Mouse (Mus musculus): Measurements from ENCODE around the gene Fut8. TPM values are rescaled to one million over a fixed set of nuclear protein-coding genes. Genes with fewer than 3 reads are reported as not detected.

The Fut8 gene
- polyA plus RNA-seq, 1 experiment from 2014 or later, result 21.3 TPM

DNA sequence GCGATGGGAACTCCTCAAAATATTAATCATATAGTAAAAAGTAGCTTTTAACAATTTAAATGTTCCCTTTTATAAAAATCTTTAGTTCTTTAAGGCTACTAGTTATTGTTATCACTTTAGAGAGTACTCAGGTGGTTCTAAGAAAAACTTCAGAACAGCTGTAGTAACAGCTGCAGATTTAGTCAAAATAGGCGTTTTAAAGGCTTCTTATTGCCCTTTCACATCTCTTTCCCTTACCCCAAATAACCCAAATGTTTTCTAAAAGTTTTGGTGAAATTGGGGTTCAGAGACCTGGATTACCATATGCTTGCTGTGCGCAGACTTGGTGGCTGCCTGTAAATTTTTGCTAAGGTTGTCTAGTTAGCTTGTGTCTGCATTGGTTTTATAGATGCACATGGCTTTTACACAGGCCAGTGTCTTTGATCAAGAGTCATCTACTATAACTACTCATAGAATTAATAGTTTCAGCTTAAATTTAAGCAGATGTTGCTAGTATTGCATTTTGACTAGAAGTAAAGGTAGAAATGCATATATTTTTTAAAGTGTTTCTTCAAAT lies 68.9 kb downstream of the Fut8 start:
- Histone ChIP-seq H3K9me3 (replicated peaks) (no peaks in the 10 kb centered on the region), H3K27ac (ENCODE audit: poor library complexity, severe bottlenecking) (no peak overlapping the region), H3K36me3 (no peaks in the 10 kb centered on the region), H3K27me3 (replicated peaks) (no peaks in the 10 kb centered on the region), H3K9ac (no peak overlapping the region), H3K4me2 (no peak overlapping the region), H3K4me1 (replicated peaks) (peaks cover 3% of the 10 kb centered on the region), H3K4me3 (no peak overlapping the region)
- ATAC-seq (ENCODE audit: insufficient number of reproducible peaks, low FRiP score), result no peak
- WGBS, result 81% methylated on average over 3 of the region's 3 CpGs

DNA sequence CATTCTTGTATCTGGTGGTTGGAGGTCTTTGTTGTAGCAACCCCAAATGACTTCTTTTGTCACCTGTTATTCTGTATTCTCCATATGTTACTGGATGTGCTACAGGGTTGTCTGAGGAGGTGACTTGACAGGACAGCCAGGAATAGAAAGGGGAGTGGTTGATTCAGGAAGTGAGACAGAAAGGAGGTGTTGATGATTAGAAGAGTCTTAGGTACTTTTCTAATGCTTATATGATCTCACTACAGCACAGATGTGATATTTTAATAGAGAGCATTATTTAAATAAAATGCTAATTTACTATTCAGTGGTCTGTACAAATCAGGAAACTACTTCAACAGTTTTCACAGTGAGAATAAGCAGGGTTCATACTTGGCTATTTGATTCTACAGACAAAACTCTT lies 71.6 kb downstream of the Fut8 start:
- H3K9me3 ChIP-seq (replicated peaks), result no peaks in the 10 kb centered on the region
- H3K4me3 ChIP-seq, result no peak overlapping the region
- no peaks in the 10 kb centered on the region for H3K36me3 ChIP-seq
- H3K4me1 ChIP-seq (replicated peaks), result peaks cover 3% of the 10 kb centered on the region
- ATAC-seq (ENCODE audit: insufficient number of reproducible peaks, low FRiP score), result no peak
- H3K27ac ChIP-seq (ENCODE audit: poor library complexity, severe bottlenecking), result no peak overlapping the region
- no peak overlapping the region for H3K9ac ChIP-seq
- no peak overlapping the region for H3K4me2 ChIP-seq
- H3K27me3 ChIP-seq (replicated peaks), result no peaks in the 10 kb centered on the region

- Histone ChIP-seq H3K36me3 (no peaks in the 10 kb centered on the region), H3K4me1 (replicated peaks) (peaks cover 3% of the 10 kb centered on the region), H3K9ac (no peak overlapping the region), H3K27ac (ENCODE audit: poor library complexity, severe bottlenecking) (no peak overlapping the region), H3K4me2 (no peak overlapping the region), H3K9me3 (replicated peaks) (no peaks in the 10 kb centered on the region), H3K27me3 (replicated peaks) (no peaks in the 10 kb centered on the region), H3K4me3 (no peak overlapping the region)
- ATAC-seq (ENCODE audit: insufficient number of reproducible peaks, low FRiP score), result no peak
These were observed 75.6 kb downstream of the Fut8 start for GRCm38 (mm10) chr12:77313502-77313901.

GRCm38 (mm10) chr12:77324142-77324541 lies 86.2 kb downstream of the Fut8 start:
- WGBS, result 55% methylated on average over 3 of the region's 3 CpGs

GRCm38 (mm10) chr12:77346521-77346920 lies 108.6 kb downstream of the Fut8 start:
- H3K27me3 ChIP-seq (replicated peaks), result no peaks in the 10 kb centered on the region
- H3K9ac ChIP-seq, result no peak overlapping the region
- no peaks in the 10 kb centered on the region for H3K9me3 ChIP-seq (replicated peaks)
- H3K27ac ChIP-seq (ENCODE audit: poor library complexity, severe bottlenecking), result no peak overlapping the region
- H3K36me3 ChIP-seq, result no peaks in the 10 kb centered on the region
- no peak for ATAC-seq (ENCODE audit: insufficient number of reproducible peaks, low FRiP score)
- 70% methylated on average over 1 of the region's 1 CpGs for WGBS
- no peak overlapping the region for H3K4me2 ChIP-seq
- no peak overlapping the region for H3K4me3 ChIP-seq
- no peaks in the 10 kb centered on the region for H3K4me1 ChIP-seq (replicated peaks)

More at GRCm38 (mm10) chr12:77324142-77324541, 86.2 kb downstream of the Fut8 start:
- no peak overlapping the region for H3K4me3 ChIP-seq
- ATAC-seq (ENCODE audit: insufficient number of reproducible peaks, low FRiP score), result no peak
- H3K9ac ChIP-seq, result no peak overlapping the region
- H3K4me1 ChIP-seq (replicated peaks), result 0 out of 2 replicates have a peak, but pooled peaks cover 4% of the 10 kb centered on the region
- no peak overlapping the region for H3K27ac ChIP-seq (ENCODE audit: poor library complexity, severe bottlenecking)
- H3K27me3 ChIP-seq (replicated peaks), result no peaks in the 10 kb centered on the region
- H3K36me3 ChIP-seq, result no peaks in the 10 kb centered on the region
- no peaks in the 10 kb centered on the region for H3K9me3 ChIP-seq (replicated peaks)
- no peak overlapping the region for H3K4me2 ChIP-seq

- H3K9me3 ChIP-seq (replicated peaks), result no peaks in the 10 kb centered on the region
- H3K27me3 ChIP-seq (replicated peaks), result no peaks in the 10 kb centered on the region
- no peak for ATAC-seq (ENCODE audit: insufficient number of reproducible peaks, low FRiP score)
- no peak overlapping the region for H3K9ac ChIP-seq
- H3K4me1 ChIP-seq (replicated peaks), result no peaks in the 10 kb centered on the region
- H3K4me2 ChIP-seq, result no peak overlapping the region
- H3K4me3 ChIP-seq, result no peak overlapping the region
- H3K36me3 ChIP-seq, result no peaks in the 10 kb centered on the region
- H3K27ac ChIP-seq (ENCODE audit: poor library complexity, severe bottlenecking), result no peak overlapping the region
These were observed 111.6 kb downstream of the Fut8 start for GRCm38 (mm10) chr12:77349543-77349942.

- H3K4me3 ChIP-seq, result no peak overlapping the region
- ATAC-seq (ENCODE audit: insufficient number of reproducible peaks, low FRiP score), result no peak
- 91% methylated on average over 1 of the region's 1 CpGs for WGBS
These were observed 177.8 kb downstream of the Fut8 start for GRCm38 (mm10) chr12:77415720-77416119.

GRCm38 (mm10) chr12:77421667-77422393 lies 183.9 kb downstream of the Fut8 start:
- H3K4me1 ChIP-seq (replicated peaks), result peaks cover 1% of the 10 kb centered on the region
- H3K27me3 ChIP-seq (replicated peaks), result no peaks in the 10 kb centered on the region
- H3K9me3 ChIP-seq (replicated peaks), result no peaks in the 10 kb centered on the region
- no peak overlapping the region for H3K4me2 ChIP-seq
- no peak overlapping the region for H3K4me3 ChIP-seq
- 76% methylated on average over 6 of the region's 6 CpGs for WGBS
- no peaks in the 10 kb centered on the region for H3K36me3 ChIP-seq
- H3K27ac ChIP-seq (ENCODE audit: poor library complexity, severe bottlenecking), result no peak overlapping the region
- no peak overlapping the region for H3K9ac ChIP-seq
- no peak for ATAC-seq (ENCODE audit: insufficient number of reproducible peaks, low FRiP score)

More at GRCm38 (mm10) chr12:77415720-77416119, 177.8 kb downstream of the Fut8 start:
- Histone ChIP-seq H3K27me3 (replicated peaks) (no peaks in the 10 kb centered on the region), H3K9ac (no peak overlapping the region), H3K27ac (ENCODE audit: poor library complexity, severe bottlenecking) (no peak overlapping the region), H3K9me3 (replicated peaks) (no peaks in the 10 kb centered on the region), H3K4me2 (no peak overlapping the region), H3K4me1 (replicated peaks) (no peaks in the 10 kb centered on the region), H3K36me3 (no peaks in the 10 kb centered on the region)

DNA sequence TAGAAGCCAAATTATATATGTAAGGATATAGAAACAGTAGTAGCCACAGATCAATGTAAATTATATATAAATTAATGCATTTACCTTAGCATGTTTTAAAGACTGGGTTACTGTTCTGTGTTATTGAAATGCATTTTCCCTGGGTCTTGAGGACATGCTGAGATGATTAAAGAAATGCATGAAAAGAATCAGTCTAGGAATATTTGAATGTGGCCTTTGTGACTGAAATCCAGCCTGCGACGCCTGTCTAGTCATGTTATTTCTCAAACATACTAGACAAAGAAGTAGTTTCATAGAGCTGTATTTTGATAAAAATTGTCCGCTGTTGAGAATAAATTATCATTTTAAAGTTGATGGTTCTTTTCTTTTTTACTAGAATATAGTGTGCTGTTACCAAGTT lies 188.2 kb downstream of the Fut8 start:
- no peak for ATAC-seq (ENCODE audit: insufficient number of reproducible peaks, low FRiP score)
- Histone ChIP-seq H3K9me3 (replicated peaks) (no peaks in the 10 kb centered on the region), H3K36me3 (no peaks in the 10 kb centered on the region), H3K27me3 (replicated peaks) (no peaks in the 10 kb centered on the region), H3K4me3 (no peak overlapping the region), H3K4me2 (no peak overlapping the region), H3K27ac (ENCODE audit: poor library complexity, severe bottlenecking) (no peak overlapping the region), H3K9ac (no peak overlapping the region), H3K4me1 (replicated peaks) (peaks cover 6% of the 10 kb centered on the region)
- 79% methylated on average over 3 of the region's 3 CpGs for WGBS

DNA sequence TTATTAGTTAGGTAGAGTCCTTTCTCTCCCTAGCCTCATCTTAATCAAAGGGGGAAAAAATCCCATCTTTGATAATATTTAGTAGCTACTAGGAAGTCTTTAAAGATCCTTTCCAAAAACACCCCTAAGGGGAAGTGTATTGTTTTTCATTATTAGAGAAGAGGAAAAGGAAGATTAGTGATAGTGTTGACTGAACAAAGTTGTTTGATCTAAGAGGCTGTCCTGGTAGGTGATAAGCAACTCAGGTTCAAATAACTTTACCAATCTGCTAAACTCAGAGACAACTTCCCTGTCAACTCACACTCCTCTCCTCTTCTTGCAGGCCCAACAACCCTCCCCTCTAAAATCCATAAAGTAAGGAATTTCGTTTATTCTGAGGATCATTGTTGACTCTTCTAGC lies 190.2 kb downstream of the Fut8 start:
- H3K4me2 ChIP-seq, result no peak overlapping the region
- 48% methylated on average over 1 of the region's 1 CpGs for WGBS
- no peaks in the 10 kb centered on the region for H3K36me3 ChIP-seq
- peaks cover 6% of the 10 kb centered on the region for H3K4me1 ChIP-seq (replicated peaks)
- H3K27me3 ChIP-seq (replicated peaks), result no peaks in the 10 kb centered on the region
- H3K9me3 ChIP-seq (replicated peaks), result no peaks in the 10 kb centered on the region
- H3K9ac ChIP-seq, result no peak overlapping the region
- ATAC-seq (ENCODE audit: insufficient number of reproducible peaks, low FRiP score), result no peak
- no peak overlapping the region for H3K27ac ChIP-seq (ENCODE audit: poor library complexity, severe bottlenecking)
- H3K4me3 ChIP-seq, result no peak overlapping the region

- ATAC-seq (ENCODE audit: insufficient number of reproducible peaks, low FRiP score), result no peak
These were observed 191.5 kb downstream of the Fut8 start for GRCm38 (mm10) chr12:77429381-77429780.

GRCm38 (mm10) chr12:77436733-77437132 lies 198.8 kb downstream of the Fut8 start:
- Histone ChIP-seq H3K9me3 (replicated peaks) (no peaks in the 10 kb centered on the region), H3K9ac (no peak overlapping the region), H3K27ac (ENCODE audit: poor library complexity, severe bottlenecking) (no peak overlapping the region), H3K4me2 (no peak overlapping the region), H3K4me3 (no peak overlapping the region), H3K27me3 (replicated peaks) (no peaks in the 10 kb centered on the region), H3K4me1 (replicated peaks) (no peaks in the 10 kb centered on the region), H3K36me3 (no peaks in the 10 kb centered on the region)
- ATAC-seq (ENCODE audit: insufficient number of reproducible peaks, low FRiP score), result no peak
- 55% methylated on average over 2 of the region's 2 CpGs for WGBS

More at GRCm38 (mm10) chr12:77429381-77429780, 191.5 kb downstream of the Fut8 start:
- no peak overlapping the region for H3K4me2 ChIP-seq
- no peaks in the 10 kb centered on the region for H3K36me3 ChIP-seq
- H3K27ac ChIP-seq (ENCODE audit: poor library complexity, severe bottlenecking), result no peak overlapping the region
- no peaks in the 10 kb centered on the region for H3K27me3 ChIP-seq (replicated peaks)
- H3K9me3 ChIP-seq (replicated peaks), result no peaks in the 10 kb centered on the region
- no peak overlapping the region for H3K9ac ChIP-seq
- H3K4me3 ChIP-seq, result no peak overlapping the region
- H3K4me1 ChIP-seq (replicated peaks), result peaks cover 6% of the 10 kb centered on the region

All from heart, embryonic 12.5 days (tissue).